Mouse (Mus musculus) common myeloid progenitor, adult 5-6 weeks (primary cell): ENCODE measurements around the gene Ubxn4. TPM values are rescaled to one million over a fixed set of nuclear protein-coding genes. Genes with fewer than 3 reads are reported as not detected.
"Not testable (repeated sequence)": the region's sequence is repeated elsewhere in the genome, so short reads cannot be mapped to it uniquely, and the experiment has no call there.

ENCODE experiments used
- ATAC-seq: replicated peaks from 2 replicates; pipeline ENCODE4 v1.8.0; 2016; ENCODE audit warnings: low read depth, mild to moderate bottlenecking, moderate TSS enrichment, inconsistent platforms; ENCODE audit not compliant: poor library complexity, severe bottlenecking
- total RNA-seq: library from RNA; stranded (forward); fragments of 200-1000, 187-1606 nt; gene quantifications from 2 replicates; pipeline ENCODE4 v1.2.3, GENCODE M21; 2017

Gene Ubxn4
- total RNA-seq, 1 experiment from 2014 or later = 140 TPM

GRCm38 (mm10) chr1:128295717-128296528 lies 52.2 kb downstream of the Ubxn4 start:
- ATAC-seq = no peak

GRCm38 (mm10) chr1:128303900-128304299 lies 60.1 kb downstream of the Ubxn4 start:
- ATAC-seq = no peak

GRCm38 (mm10) chr1:128309043-128309442 lies 65.3 kb downstream of the Ubxn4 start:
- ATAC-seq = no peak

- peak; percentile 96 for ATAC-seq
These were observed 70.9 kb downstream of the Ubxn4 start for GRCm38 (mm10) chr1:128314665-128315064.

- ATAC-seq = not testable (repeated sequence)
These were observed 75.5 kb downstream of the Ubxn4 start for GRCm38 (mm10) chr1:128319266-128319665.

- peak; percentile 85 for ATAC-seq
These were observed 79.4 kb downstream of the Ubxn4 start for GRCm38 (mm10) chr1:128323026-128323643.

GRCm38 (mm10) chr1:128324776-128325175 lies 81.0 kb downstream of the Ubxn4 start:
- no peak for ATAC-seq

GRCm38 (mm10) chr1:128327165-128327564 lies 83.4 kb downstream of the Ubxn4 start:
- no peak; the same call in 1 of the 2 replicates for ATAC-seq

- no peak for ATAC-seq
These were observed 84.5 kb downstream of the Ubxn4 start, which contains the start of gene Lct for GRCm38 (mm10) chr1:128328218-128328617. Lct (minus strand) TSS chr1:128328318.

Other genes with a start within 250 kb of the Ubxn4 start
- 14.7 and 21.2 TPM in 2 replicates for gene Zranb3, start 140.9 kb upstream of the Ubxn4 start, total RNA-seq
- gene R3hdm1, start 140.7 kb upstream of the Ubxn4 start, total RNA-seq = 81.4 and 88.1 TPM in 2 replicates
- gene Lct, start 84.4 kb downstream of the Ubxn4 start, total RNA-seq = 0.05 and 0.10 TPM in 2 replicates
- 502 and 518 TPM in 2 replicates for gene Mcm6, start 115.7 kb downstream of the Ubxn4 start, total RNA-seq
- gene Dars, start 173.4 kb downstream of the Ubxn4 start, total RNA-seq = 292 TPM in 2 replicates